9 mouse cellular contexts compared by ENCODE assay signal in the genomic region with DNA sequence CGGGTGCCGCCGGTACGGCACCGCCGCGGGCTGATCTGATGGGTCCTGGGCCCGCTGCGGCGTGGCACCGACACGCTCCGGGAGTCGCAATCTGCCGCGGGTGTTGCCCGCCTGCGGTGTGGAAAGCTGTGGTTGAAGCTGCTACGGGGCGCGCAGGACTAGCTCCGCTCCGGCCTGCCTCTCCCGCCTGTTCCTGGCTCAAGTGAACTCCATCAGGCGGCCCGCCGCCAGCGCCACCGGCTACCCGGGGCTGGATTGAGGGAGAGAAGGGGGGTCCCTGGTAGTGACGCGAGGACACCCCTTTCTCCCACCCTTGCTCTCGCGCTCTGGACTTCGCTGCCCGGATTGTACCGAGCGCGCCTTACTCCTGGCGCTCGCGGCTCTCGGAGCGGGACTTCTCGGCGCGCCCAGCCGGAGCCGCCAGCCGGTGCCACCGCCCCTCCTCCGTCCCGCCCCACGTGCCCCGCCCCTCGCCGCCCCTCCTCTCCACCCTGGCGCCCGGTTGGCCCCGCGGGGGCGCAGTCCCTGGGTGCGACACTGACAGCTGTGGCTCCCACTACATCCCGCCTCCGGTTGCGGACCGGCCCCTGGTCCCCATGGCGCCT.
DNase-seq lines count a peak whose midpoint lies in the region; ATAC-seq and TF ChIP-seq lines count a peak whose summit lies in the region.
"Had no signal": no experiment of that assay in that cellular context is flagged by ENCODE, and none has a peak within 500 bp of the region (broad histone marks: within the 10 kb centered on the region; RNA-seq: fewer than 3 reads in every experiment).

No protein-coding gene starts in this region.

- H3ac ChIP-seq in C2C12 (ENCODE audit: control insufficient read depth, insufficient read length, low read depth): peak overlapping the region; percentile 72

- peak; percentile 77 for ATAC-seq in heart, embryonic 13.5 days (ENCODE audit: extremely low read depth, insufficient number of reproducible peaks, low FRiP score, low TSS enrichment)
- peak; percentile 84 for ATAC-seq in kidney, postnatal 0 days (replicated peaks; ENCODE audit: low FRiP score, low read depth)
- ATAC-seq in liver, embryonic 13.5 days (ENCODE audit: low read depth): peak; percentile 75
- ATAC-seq in neural tube, embryonic 12.5 days (ENCODE audit: low FRiP score, low read depth): peak; percentile 84

- H3K27ac ChIP-seq in forebrain, embryonic 10.5 days: peak overlapping the region; percentile 98
- H3K27ac ChIP-seq in heart, embryonic 13.5 days (replicated peaks): peak overlapping the region; percentile 93
- H3K27ac ChIP-seq in kidney, postnatal 0 days: peak overlapping the region; percentile 87
- peak overlapping the region; percentile 34 for H3K27ac ChIP-seq in liver, embryonic 13.5 days
- peak overlapping the region; percentile 98 for H3K27ac ChIP-seq in neural tube, embryonic 12.5 days

- under 1% methylated on average over 68 of the region's 68 CpGs for WGBS in forebrain, embryonic 10.5 days
- WGBS in heart, embryonic 13.5 days: under 1% methylated on average over 59 of the region's 68 CpGs
- WGBS in kidney, postnatal 0 days: 0% methylated on average over 56 of the region's 68 CpGs
- WGBS in liver, embryonic 13.5 days (ENCODE audit: insufficient replicate concordance): under 1% methylated on average over 49 of the region's 68 CpGs
- WGBS in neural tube, embryonic 12.5 days: under 1% methylated on average over 60 of the region's 68 CpGs

- no peaks in the 10 kb centered on the region for H3K27me3 ChIP-seq in C2C12 (ENCODE audit: control insufficient read depth, insufficient read depth, insufficient read length)
- peaks cover 54% of the 10 kb centered on the region for H3K27me3 ChIP-seq in forebrain, embryonic 10.5 days (ENCODE audit: poor library complexity, severe bottlenecking)
- no peaks in the 10 kb centered on the region; the same call in 1 of the 2 replicates for H3K27me3 ChIP-seq in heart, embryonic 13.5 days (replicated peaks)
- no peaks in the 10 kb centered on the region for H3K27me3 ChIP-seq in kidney, postnatal 0 days (ENCODE audit: insufficient read depth, low read length)
- peaks cover 43% of the 10 kb centered on the region for H3K27me3 ChIP-seq in liver, embryonic 13.5 days
- H3K27me3 ChIP-seq in neural tube, embryonic 12.5 days (replicated peaks): no peaks in the 10 kb centered on the region; the same call in 1 of the 2 replicates
- H3K27me3 ChIP-seq: CH12.LX had no signal

- H3K4me3 ChIP-seq in C2C12 (ENCODE audit: insufficient read depth, poor library complexity, severe bottlenecking): peak overlapping the region; percentile 46
- peak overlapping the region; percentile 92 for H3K4me3 ChIP-seq in forebrain, embryonic 10.5 days
- H3K4me3 ChIP-seq in heart, embryonic 13.5 days: peak overlapping the region; percentile 74
- peak overlapping the region; percentile 72 for H3K4me3 ChIP-seq in kidney, postnatal 0 days (replicated peaks; ENCODE audit: low read depth, low read length)
- H3K4me3 ChIP-seq in liver, embryonic 13.5 days (replicated peaks): peak overlapping the region; percentile 60
- H3K4me3 ChIP-seq in neural tube, embryonic 12.5 days: peak overlapping the region; percentile 98

- H3K79me3 ChIP-seq in C2C12 (ENCODE audit: low read depth): peaks cover 14% of the 10 kb centered on the region

- DNase-seq in brain, embryonic 14.5 days (ENCODE audit: low read depth): peak; percentile 93
- DNase-seq in forebrain, embryonic 10.5 days (ENCODE audit: extremely low spot score, low spot score): peak; percentile 84
- peak; percentile 77 for DNase-seq in kidney, postnatal 0 days (ENCODE audit: low spot score)
- DNase-seq in liver, embryonic 13.5 days: peak; percentile 9
- DNase-seq in urinary bladder, adult 18-20 months (ENCODE audit: low spot score in 2 of 2): peak; percentile 71 to 83

- peak overlapping the region; percentile 87 for H3K4me2 ChIP-seq in heart, embryonic 13.5 days
- peak overlapping the region; percentile 98 for H3K4me2 ChIP-seq in kidney, postnatal 0 days (ENCODE audit: low read length)
- H3K4me2 ChIP-seq in liver, embryonic 13.5 days: peak overlapping the region; percentile 66
- H3K4me2 ChIP-seq in neural tube, embryonic 12.5 days (replicated peaks): peak overlapping the region; percentile 71

- peak overlapping the region; percentile 91 for H3K9ac ChIP-seq in heart, embryonic 13.5 days
- peak overlapping the region; percentile 79 for H3K9ac ChIP-seq in kidney, postnatal 0 days (ENCODE audit: low read depth, low read length)
- peak overlapping the region; percentile 59 for H3K9ac ChIP-seq in liver, embryonic 13.5 days
- peak overlapping the region; percentile 98 for H3K9ac ChIP-seq in neural tube, embryonic 12.5 days

- H3K4me1 ChIP-seq in forebrain, embryonic 10.5 days: peaks cover 42% of the 10 kb centered on the region
- peaks cover 29% of the 10 kb centered on the region for H3K4me1 ChIP-seq in heart, embryonic 13.5 days
- H3K4me1 ChIP-seq in kidney, postnatal 0 days (replicated peaks; ENCODE audit: insufficient read depth, low read length): no peaks in the 10 kb centered on the region; the same call in 1 of the 2 replicates
- no peaks in the 10 kb centered on the region; the same call in 1 of the 2 replicates for H3K4me1 ChIP-seq in liver, embryonic 13.5 days (replicated peaks)
- H3K4me1 ChIP-seq in neural tube, embryonic 12.5 days: peaks cover 18% of the 10 kb centered on the region; the same call in 1 of the 2 replicates

- no peaks in the 10 kb centered on the region for H3K36me3 ChIP-seq in C2C12 (ENCODE audit: control insufficient read depth, insufficient read depth)
- H3K36me3 ChIP-seq in forebrain, embryonic 10.5 days (replicated peaks): peaks cover 3% of the 10 kb centered on the region
- H3K36me3 ChIP-seq in heart, embryonic 13.5 days: peaks cover 2% of the 10 kb centered on the region; the same call in 1 of the 2 replicates
- H3K36me3 ChIP-seq in kidney, postnatal 0 days (ENCODE audit: insufficient read depth, low read length): no peaks in the 10 kb centered on the region
- no peaks in the 10 kb centered on the region for H3K36me3 ChIP-seq in liver, embryonic 13.5 days
- H3K36me3 ChIP-seq in neural tube, embryonic 12.5 days: no peaks in the 10 kb centered on the region

- no peaks in the 10 kb centered on the region for H3K9me3 ChIP-seq in forebrain, embryonic 10.5 days
- no peaks in the 10 kb centered on the region for H3K9me3 ChIP-seq in heart, embryonic 13.5 days
- H3K9me3 ChIP-seq in kidney, postnatal 0 days (replicated peaks; ENCODE audit: low read length): no peaks in the 10 kb centered on the region
- no peaks in the 10 kb centered on the region for H3K9me3 ChIP-seq in liver, embryonic 13.5 days (replicated peaks)
- no peaks in the 10 kb centered on the region for H3K9me3 ChIP-seq in neural tube, embryonic 12.5 days

- TF ChIP-seq POLR2A in brain, embryonic 14.5 days (IDR thresholded peaks at IDR 0.05; ENCODE audit: borderline replicate concordance, extremely low read depth, insufficient read depth, insufficient read length, poor library complexity, severe bottlenecking): peak; percentile 64

- peak; percentile 67 for TF ChIP-seq CTCF in C2C12 (IDR thresholded peaks at IDR 0.05; ENCODE audit: control insufficient read depth, insufficient read depth, insufficient read length)
- TF ChIP-seq CTCF in brain, embryonic 14.5 days (IDR thresholded peaks at IDR 0.05; ENCODE audit: borderline replicate concordance, extremely low read depth, insufficient read depth, insufficient read length): no peak
- TF ChIP-seq CTCF in kidney, postnatal 0 days (IDR thresholded peaks at IDR 0.05; ENCODE audit: low read depth): peak; percentile 54

- peaks cover 31% of the 10 kb centered on the region for H3K79me2 ChIP-seq in C2C12 (ENCODE audit: control insufficient read depth, insufficient read depth)

TF ChIP-seq in C2C12, 6 proteins besides CTCF, POLR2A, EP300 and RAD21:
- TF ChIP-seq FOSL1 (IDR thresholded peaks at IDR 0.05; ENCODE audit: insufficient read depth, low read length, poor library complexity, severe bottlenecking) (no peak), MYOG (IDR thresholded peaks at IDR 0.05; ENCODE audit: control insufficient read depth, extremely low read depth, insufficient read length) (no peak), USF1 (IDR thresholded peaks at IDR 0.05; ENCODE audit: low read depth) (no peak), MYOD1 (IDR thresholded peaks at IDR 0.05; ENCODE audit: control insufficient read depth, insufficient read length, low read depth) (no peak), MAX (IDR thresholded peaks at IDR 0.05) (no peak), CEBPB (IDR thresholded peaks at IDR 0.05; ENCODE audit: low read depth) (no peak)

Comparison
In these comparisons a context has a peak if more than half of its experiments do, and no peak if none do; other contexts are left out.
1. Peak in every context shown above with its lines: DNase-seq, ATAC-seq, H3K4me3 ChIP-seq and H3K27ac ChIP-seq.
2. H3K4me3 ChIP-seq: peak in every context shown above with its lines; median percentile 98 in neural tube, embryonic 12.5 days; 92 in forebrain, embryonic 10.5 days; 74 in heart, embryonic 13.5 days; 72 in kidney, postnatal 0 days; 60 in liver, embryonic 13.5 days; 46 in C2C12.
3. DNase-seq: peak in every context shown above with its lines; median percentile 93 in brain, embryonic 14.5 days; 84 in forebrain, embryonic 10.5 days; 77 in kidney, postnatal 0 days; 77 in urinary bladder, adult 18-20 months; 9 in liver, embryonic 13.5 days.
4. H3K27ac ChIP-seq: peak in every context shown above with its lines; median percentile 98 in forebrain, embryonic 10.5 days; 98 in neural tube, embryonic 12.5 days; 93 in heart, embryonic 13.5 days; 87 in kidney, postnatal 0 days; 34 in liver, embryonic 13.5 days.